Mouse (Mus musculus) adrenal gland, postnatal 25 days (tissue): ENCODE measurements around the gene Acsbg1. TPM values are rescaled to one million over a fixed set of nuclear protein-coding genes. Genes with fewer than 3 reads are reported as not detected.

Source experiments
- DNase-seq: peaks from one replicate; pipeline ENCODE4 v3.0.0; 2021; ENCODE audit warnings: mixed read lengths
- total RNA-seq: library from RNA; stranded (reverse); gene quantifications from 2 replicates; pipeline ENCODE4 v1.2.3, GENCODE M21; 2021

Acsbg1 gene
- total RNA-seq, 1 experiment from 2014 or later, result 108 TPM

- no peak for DNase-seq
Measured at GRCm38 (mm10) chr9:54668455-54668854, 6.8 kb upstream of the Acsbg1 start.

DNA sequence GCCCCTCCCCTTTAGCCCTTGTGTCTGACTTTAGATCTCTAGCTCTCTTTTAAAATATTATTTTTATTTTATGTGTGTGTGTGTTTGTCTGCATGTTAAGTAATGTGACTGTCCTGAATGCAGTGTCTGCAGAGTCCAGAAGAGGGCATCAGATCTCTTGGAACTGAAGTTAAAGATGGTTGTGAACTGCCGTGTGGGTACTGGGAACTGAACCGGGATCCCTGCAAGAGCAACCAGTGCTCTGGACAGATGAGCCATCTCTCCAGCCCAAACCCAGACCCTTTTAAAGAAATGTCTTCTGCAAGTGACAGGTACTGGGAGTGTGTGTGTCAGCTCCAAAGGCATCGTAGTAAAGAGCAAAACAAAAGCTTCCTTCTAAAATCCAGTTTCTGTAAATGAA lies 4.4 kb upstream of the Acsbg1 start:
- DNase-seq, result no peak

DNA sequence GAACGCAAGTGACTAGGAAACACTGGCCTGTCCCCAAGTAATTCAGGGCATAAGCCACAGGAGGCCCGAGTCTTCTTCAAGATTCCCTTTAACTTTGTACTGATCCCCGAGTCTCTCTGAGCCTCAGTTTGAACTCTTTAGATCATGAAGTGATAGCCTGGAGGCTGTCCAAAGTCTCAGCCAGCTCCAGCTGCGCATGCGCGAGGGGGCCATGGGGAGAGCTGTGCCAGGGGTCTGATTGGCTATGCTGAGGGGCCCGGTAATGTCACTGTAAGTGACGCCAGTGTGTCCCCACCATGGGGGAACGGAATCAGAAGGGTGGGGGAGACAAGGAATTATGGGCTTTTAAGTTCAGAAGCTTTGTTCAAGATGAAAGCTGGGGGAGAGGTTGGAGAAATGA lies 2.7 kb upstream of the Acsbg1 start:
- no peak for DNase-seq

- no peak for DNase-seq
Measured at GRCm38 (mm10) chr9:54658773-54659172, 2.9 kb downstream of the Acsbg1 start.

DNA sequence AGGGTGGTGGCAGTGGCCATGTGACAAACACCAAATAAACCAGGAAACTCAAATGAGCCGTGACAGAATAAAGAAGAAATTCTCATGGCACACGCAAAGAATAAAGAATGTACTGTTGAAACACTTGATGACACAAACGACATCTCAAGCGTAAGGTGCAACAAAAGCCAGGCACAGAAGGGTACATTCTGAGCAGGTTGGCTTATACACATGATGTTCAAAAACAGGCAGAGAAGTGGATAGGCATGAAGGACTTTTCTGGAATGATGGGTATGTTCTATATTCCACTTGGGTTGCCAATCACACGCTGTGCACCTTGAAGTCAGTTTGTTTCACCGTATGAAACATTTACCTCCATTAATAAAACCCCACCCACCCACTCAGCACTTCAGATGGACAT lies 5.3 kb downstream of the Acsbg1 start:
- DNase-seq, result no peak

DNA sequence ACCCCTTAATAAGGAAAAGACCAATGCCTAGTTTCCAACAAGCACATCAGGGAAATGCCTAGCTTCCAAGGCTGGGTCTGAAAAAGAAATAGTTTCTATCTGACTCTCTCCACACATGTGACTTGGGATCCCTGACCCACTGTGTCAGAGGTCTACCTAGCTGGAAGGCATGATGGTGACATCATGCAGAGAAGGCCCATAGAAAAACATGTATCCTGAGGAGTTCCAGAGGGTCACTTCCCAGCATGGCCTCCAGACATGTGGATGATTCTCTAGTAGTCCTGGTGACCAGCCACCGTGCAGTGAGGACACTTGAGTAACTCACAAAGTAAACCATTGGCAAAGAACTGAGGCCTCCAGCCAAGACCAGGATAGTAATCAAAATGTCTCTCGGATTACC lies 5.8 kb downstream of the Acsbg1 start:
- DNase-seq, result no peak

DNA sequence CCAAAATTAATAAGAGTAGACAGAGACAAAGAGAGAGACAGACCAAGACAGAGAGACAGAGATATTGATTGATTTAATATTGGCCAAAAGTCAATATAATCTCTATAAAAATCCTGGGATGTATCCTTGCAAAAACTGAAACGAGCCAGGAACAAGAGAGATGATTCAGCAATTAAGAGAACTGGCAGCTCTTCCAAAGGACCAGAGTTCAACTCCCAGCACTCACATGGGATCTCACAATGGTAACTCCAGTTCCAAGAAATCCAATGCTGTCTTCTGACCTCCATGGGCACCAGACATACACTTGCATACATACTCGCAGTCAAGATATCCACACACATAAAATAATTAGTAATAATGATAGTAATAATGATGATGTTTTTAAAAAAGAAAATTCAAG lies 8.9 kb downstream of the Acsbg1 start:
- no peak for DNase-seq

DNA sequence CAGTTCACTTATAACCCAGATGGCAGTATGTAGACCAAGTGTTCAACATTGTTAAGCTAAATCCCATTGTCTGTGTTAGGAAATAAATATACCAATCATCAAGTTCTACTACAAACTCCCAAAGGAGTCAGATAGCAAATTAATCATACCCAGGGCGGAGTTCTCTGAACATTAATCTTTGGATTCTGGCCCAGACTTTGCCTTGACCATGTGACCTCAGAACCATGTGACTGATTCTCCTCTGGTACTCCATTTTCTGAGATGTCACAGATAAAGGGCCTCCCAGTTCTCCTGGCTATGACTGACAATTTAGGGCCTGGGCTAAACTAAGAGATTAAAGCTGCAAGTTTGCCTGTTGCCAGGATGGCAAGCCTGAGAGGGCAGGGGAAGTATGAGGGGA lies 12.3 kb downstream of the Acsbg1 start:
- no peak for DNase-seq

GRCm38 (mm10) chr9:54647456-54647855 lies 14.2 kb downstream of the Acsbg1 start:
- no peak for DNase-seq

- no peak for DNase-seq
Measured at GRCm38 (mm10) chr9:54646252-54646651, 15.4 kb downstream of the Acsbg1 start.

DNA sequence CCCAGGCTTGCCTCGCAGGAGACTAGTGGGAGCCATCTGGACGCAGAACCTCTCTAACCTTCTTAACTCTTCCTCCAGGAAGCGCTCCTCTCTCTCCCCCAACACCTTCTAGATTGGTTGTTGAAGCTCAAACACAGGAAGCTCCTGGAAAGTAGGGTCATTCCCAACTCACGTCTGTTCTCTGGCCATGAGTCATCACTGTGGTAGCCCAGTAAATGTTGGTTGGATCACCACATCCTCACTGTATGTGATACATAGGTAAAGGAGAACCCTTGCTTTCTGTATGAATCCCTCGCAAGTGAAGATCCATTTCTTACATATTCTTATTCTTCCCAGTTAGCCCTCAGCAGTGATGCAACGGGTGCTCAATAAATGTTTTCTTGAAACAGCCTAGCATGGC lies 16.1 kb downstream of the Acsbg1 start:
- DNase-seq, result no peak

GRCm38 (mm10) chr9:54643179-54643578 lies 18.5 kb downstream of the Acsbg1 start:
- no peak for DNase-seq

DNA sequence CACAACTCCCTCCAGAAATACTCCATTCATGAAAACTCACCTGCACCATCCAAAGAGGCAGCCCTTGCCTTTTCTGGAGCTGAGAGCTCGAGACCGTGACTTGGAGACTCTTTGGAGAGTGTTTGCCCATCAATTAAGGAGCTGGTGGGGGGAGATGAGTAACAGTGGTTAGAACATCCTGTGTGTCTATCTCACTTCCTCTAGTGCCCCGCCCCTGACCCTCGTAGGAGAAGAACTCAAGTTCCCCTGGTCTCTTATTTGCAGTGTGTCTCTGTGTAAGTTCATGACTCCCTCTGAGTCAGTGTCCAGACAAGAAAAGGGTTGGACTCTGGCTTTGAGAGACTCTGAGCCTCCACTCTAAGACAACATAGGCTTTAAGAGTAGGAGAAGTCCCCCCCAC lies 19.1 kb downstream of the Acsbg1 start:
- no peak for DNase-seq

GRCm38 (mm10) chr9:54642149-54642548 lies 19.5 kb downstream of the Acsbg1 start:
- no peak for DNase-seq

DNA sequence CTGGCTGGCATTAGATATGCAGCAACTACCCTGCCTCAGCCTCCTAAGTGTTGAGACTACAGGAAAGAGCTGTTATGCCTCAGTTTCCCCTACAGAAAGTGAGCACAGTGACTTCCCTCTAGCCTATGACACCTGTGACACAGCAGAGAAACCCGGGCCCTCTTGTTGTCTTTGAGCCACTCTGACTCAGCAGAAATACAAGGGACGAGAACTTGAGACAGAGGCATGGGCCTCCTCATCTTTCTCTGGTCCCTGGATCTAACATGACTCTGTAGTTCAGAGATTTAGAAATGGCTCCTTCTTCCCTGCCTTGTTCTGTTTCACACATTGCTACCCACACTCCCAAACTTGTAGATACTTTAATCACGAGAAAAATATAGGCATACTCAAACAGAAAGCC lies 20.1 kb downstream of the Acsbg1 start:
- DNase-seq, result no peak

DNA sequence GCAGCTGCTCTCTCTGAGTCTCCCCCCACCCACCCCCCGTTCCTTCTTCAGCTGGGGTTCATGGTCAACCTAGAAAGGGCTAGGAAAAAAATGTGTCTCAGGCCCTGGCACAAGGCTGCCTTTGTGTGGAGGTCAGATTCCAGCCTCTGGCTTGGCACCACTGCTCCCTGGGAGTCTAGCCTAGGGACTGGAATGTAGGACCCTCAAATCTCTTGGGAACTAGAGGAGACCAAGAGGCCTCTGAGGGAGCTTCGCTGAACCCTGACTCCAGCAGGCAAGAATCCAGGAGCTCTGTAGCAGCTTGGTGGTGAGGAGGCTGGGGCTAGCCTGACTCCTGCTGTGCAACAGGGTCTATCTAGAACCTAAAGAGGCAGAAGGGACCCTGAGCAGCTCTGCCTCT lies 22.5 kb downstream of the Acsbg1 start:
- no peak for DNase-seq

GRCm38 (mm10) chr9:54637510-54638314 lies 24.0 kb downstream of the Acsbg1 start:
- DNase-seq, result no peak

GRCm38 (mm10) chr9:54633401-54633800 lies 28.3 kb downstream of the Acsbg1 start:
- DNase-seq, result no peak

GRCm38 (mm10) chr9:54630905-54631304 lies 30.8 kb downstream of the Acsbg1 start:
- no peak for DNase-seq

DNA sequence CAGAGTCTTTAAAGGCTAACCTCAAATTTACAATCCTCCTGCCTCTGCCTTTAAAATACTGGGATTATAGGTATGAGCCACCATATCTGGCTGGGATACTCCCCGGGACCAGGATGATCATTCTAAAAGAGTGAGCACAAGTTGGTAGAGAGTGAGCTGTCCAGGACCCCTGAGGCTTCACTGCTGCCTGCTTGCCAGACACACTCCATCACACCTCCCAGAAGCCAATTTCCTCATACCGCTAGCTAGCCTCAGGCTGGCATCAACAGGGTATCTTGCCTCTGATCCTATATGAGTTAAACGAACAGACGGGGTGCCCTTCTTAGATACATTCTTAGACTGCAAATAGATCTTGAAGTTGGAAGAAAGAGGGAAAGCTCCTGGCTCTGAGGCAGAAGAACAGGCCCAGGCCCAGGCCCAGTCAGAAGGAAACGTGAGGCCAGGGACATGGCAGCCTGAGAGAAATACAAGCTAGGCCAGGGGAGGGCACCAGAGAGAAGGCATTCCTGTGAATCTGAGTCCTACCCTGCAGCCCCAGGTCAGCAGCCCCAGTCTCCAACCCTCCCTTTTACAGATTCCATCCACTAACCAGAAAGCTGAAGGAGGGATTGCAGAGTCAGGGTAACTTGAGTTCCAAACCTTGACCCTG lies 31.9 kb downstream of the Acsbg1 start:
- peak; percentile 21 for DNase-seq

DNA sequence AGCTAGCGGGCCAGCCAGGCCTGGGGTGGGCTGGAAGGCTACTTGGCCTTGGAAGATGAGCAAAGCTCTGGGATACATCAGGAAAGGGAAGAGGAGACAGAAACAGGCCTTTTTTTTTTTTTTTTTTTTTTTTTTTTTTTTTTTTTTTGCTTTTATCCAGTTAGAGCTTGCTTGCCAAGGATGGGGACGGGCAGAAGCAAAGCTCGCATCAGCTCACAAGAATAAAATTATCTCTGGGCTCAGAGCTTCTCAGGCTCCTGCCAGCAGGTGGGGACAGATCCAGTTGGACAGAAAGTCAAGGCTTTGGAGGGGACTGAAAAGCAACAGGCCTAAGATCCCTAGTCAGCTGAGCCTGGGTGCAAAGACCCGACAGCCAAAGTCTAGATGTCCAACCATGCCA lies 32.9 kb downstream of the Acsbg1 start:
- DNase-seq, result no peak

DNA sequence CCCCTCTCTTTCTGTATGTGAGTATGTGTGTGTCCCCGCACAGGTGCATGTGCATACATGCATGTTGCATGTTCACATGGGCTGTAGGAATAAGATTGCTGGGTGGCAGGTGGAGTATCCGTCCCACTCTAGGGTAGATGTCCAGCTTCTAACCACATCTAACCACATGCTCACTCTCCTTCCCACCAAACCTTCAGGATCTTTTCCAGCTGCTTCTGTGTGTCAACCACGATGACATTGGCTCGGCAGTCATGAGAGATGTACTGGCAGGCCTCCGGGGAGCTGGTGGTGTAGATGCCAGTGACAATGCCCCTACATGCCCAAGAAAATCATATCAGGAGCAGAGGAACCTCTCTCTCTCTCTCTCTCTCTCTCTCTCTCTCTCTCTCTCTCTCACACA lies 34.4 kb downstream of the Acsbg1 start:
- no peak for DNase-seq

DNA sequence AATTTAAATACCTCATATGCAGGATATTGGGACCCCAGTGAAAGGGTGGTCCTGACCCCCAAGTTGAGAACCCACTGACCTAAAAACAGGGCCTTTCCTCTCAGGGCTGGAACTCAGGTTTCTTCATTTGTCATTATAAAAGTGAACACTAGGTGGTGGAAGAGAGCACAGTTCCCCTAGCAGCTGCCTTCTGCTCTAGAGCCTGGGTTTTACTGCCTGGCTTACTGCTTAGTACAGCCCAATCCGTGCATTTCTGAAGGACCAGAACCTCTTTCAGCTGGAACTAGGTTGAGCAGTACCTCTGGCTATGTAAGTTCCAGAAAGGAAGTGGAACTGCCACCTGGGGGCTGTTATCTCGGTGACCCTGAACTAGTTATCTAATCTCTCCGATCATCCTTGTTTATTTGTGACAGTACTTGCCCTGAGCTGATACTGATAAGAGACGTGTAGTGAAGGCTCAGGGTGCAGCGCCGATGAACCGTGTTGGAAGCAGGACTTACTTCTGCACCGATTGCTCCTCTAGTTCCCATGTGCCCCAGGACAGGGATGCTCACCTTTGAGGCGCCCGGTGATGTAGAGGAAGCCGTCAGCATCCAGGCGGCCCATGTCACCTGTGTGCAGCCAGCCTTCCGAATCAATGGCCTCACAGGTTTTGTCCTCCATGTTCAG lies 47.4 kb downstream of the Acsbg1 start:
- no peak for DNase-seq

- DNase-seq, result no peak
Measured at GRCm38 (mm10) chr9:54612781-54613191, 48.9 kb downstream of the Acsbg1 start.
